Mouse (Mus musculus) cerebellum, adult 2 months (tissue): ENCODE data around the gene Acyp1.

ENCODE experiments used
- CTCF ChIP-seq: fragments of 200-500 bp; IDR thresholded peaks from 2 replicates; pipeline ENCODE4 v1.5.1; 2011; ENCODE audit warnings: low read depth, mild to moderate bottlenecking, control low read depth, low read length, moderate library complexity, borderline replicate concordance; ENCODE audit not compliant: insufficient read depth
- POLR2A ChIP-seq: fragments of 200-500 bp; IDR thresholded peaks from 2 replicates; pipeline ENCODE4 v1.6.1; 2011; ENCODE audit warnings: low read length, control low read depth, borderline replicate concordance; ENCODE audit not compliant: insufficient read depth

DNA sequence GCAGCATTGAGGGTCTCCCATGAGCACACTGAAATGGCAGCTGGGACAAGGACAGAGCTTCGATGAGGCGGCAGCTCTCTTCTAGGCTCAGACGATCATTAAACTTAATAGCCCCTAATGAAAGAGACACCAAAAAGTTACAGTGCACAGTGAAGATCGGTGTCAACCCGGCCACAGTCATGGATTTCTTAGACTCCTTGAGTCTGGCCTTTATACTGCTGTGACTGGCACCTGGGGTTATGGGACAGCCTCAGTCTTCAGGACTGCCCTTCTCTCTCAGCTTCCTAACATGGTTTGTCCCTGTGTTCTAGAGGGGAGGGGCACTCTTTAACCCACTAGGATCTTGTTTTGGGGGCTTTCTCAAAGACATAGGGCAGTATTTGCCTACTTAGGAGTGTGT, 50.7 kb downstream of the Acyp1 start:
- no peak for TF ChIP-seq CTCF
- TF ChIP-seq POLR2A, result no peak
